Mouse (Mus musculus): ENCODE data around the gene Kantr. TPM values are rescaled to one million over a fixed set of nuclear protein-coding genes. Genes with fewer than 3 reads are reported as not detected.

The Kantr gene
- 7.5 and 18.0 TPM in 2 replicates for polyA plus RNA-seq (2012; rRNA removed)

GRCm38 (mm10) chrX:152326996-152327688, at the start of gene Kantr:
Gene Kantr, minus strand, starts transcription at chrX:152327495.

GRCm38 (mm10) chrX:152368397-152369273, 41.3 kb upstream of the Kantr start, which contains the start of gene Gpr173:
Gene Gpr173, minus strand, starts transcription at chrX:152368704.

GRCm38 (mm10) chrX:152342358-152342901, 15.1 kb upstream of the Kantr start, which contains the start of gene Tspyl2:
Gene Tspyl2, minus strand, starts transcription at chrX:152342425.

Other genes with a start within 250 kb of the Kantr start
- 2.6 and 3.4 TPM in 2 replicates for gene Iqsec2, start 183.2 kb downstream of the Kantr start, polyA plus RNA-seq (2012; rRNA removed)
- gene Kdm5c, start 94.5 kb downstream of the Kantr start, polyA plus RNA-seq (2012; rRNA removed) = 64.7 and 125 TPM in 2 replicates
- gene Tspyl2, start 14.9 kb upstream of the Kantr start, polyA plus RNA-seq (2012; rRNA removed) = 85.3 and 90.3 TPM in 2 replicates
- 11.6 and 16.3 TPM in 2 replicates for gene Gpr173, start 41.2 kb upstream of the Kantr start, polyA plus RNA-seq (2012; rRNA removed)
- gene Cldn34a, start 235.8 kb upstream of the Kantr start, polyA plus RNA-seq (2012; rRNA removed) = not detected in 2 replicates